Comparison of ENCODE assay signal across 8 mouse cellular contexts in the genomic region with DNA sequence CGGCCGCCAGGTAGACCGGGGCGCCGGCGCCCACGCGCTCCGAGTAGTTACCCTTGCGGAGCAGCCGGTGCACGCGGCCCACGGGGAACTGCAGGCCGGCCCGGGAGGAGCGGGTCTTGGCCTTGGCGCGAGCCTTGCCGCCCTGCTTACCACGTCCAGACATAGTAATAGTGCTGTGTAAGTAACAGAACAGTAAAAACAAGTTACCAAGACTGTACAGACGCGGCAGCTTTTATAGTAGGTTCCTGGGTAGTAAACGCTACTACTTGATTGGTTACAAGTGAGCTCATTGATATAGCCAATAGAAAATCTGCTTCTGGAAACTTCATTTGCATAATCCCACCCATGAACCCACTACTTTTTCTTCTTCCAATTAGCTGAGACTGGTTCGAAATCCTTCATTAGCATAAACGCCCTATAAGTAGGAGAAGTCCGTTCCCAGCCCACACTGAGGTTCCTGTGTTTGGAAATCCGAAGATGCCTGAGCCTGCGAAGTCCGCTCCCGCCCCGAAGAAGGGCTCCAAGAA. TPM values are rescaled to one million over a fixed set of nuclear protein-coding genes. Genes with fewer than 3 reads are reported as not detected.
DNase-seq lines count a peak whose midpoint lies in the region; ATAC-seq and TF ChIP-seq lines count a peak whose summit lies in the region.

A gene (minus strand): TSS at position 194 of the 527 bp plus-strand sequence.
A gene (plus strand): TSS at position 445 of the 527 bp plus-strand sequence.

- peak; percentile 97 for ATAC-seq in heart, embryonic 11.5 days (replicated peaks; ENCODE audit: insufficient number of reproducible peaks, low FRiP score, low TSS enrichment)
- ATAC-seq in kidney, embryonic 16.5 days (ENCODE audit: low FRiP score, low TSS enrichment) = peak; percentile 99

- H3K4me3 ChIP-seq in C2C12 (ENCODE audit: insufficient read depth, poor library complexity, severe bottlenecking) (peak within 1 kb of the TSS; percentile 21), myocyte (peak within 1 kb of the TSS; percentile 43)
- H3K4me3 ChIP-seq in erythroblast, embryonic 14.5 days (replicated peaks) = peak within 1 kb of the TSS; percentile 79
- H3K4me3 ChIP-seq in heart, embryonic 11.5 days (ENCODE audit: low read depth, low read length) = peak within 1 kb of the TSS; percentile 49
- H3K4me3 ChIP-seq in kidney, embryonic 16.5 days (ENCODE audit: low read length) = peak within 1 kb of the TSS; percentile 59
- peak within 1 kb of the TSS; percentile 89 for H3K4me3 ChIP-seq in liver, adult 2 months (ENCODE audit: insufficient read depth, low read depth, low read length)

- H3K79me2 ChIP-seq in C2C12 (ENCODE audit: control insufficient read depth, insufficient read depth) (peaks cover 6% of the 10 kb centered on the region), myocyte (ENCODE audit: control insufficient read depth, insufficient read depth) (peaks cover 23% of the 10 kb centered on the region)
- no peaks in the 10 kb centered on the region for H3K79me2 ChIP-seq in liver, adult 2 months (ENCODE audit: control insufficient read depth, insufficient read depth, low read length)

- DNase-seq in brain, adult 2 months (ENCODE audit: low read depth, low spot score) = peak; percentile 99
- peak; percentile 100 for DNase-seq in liver, adult 2 months (ENCODE audit: extremely low read depth, low read depth, low spot score)
- DNase-seq in splenic B cell, adult 2 months (ENCODE audit: low read depth, low spot score) = peak; percentile 98

- H3ac ChIP-seq in C2C12 (ENCODE audit: control insufficient read depth, insufficient read length, low read depth) (peak within 1 kb of the TSS; percentile 73), myocyte (ENCODE audit: control insufficient read depth, insufficient read length) (no peak within 1 kb of the TSS)

- peak within 1 kb of the TSS; percentile 70 for H3K4me2 ChIP-seq in heart, embryonic 11.5 days
- H3K4me2 ChIP-seq in kidney, embryonic 16.5 days (replicated peaks; ENCODE audit: low read depth, low read length) = peak within 1 kb of the TSS; percentile 79
- peak within 1 kb of the TSS; percentile 83 for H3K4me2 ChIP-seq in myocyte (ENCODE audit: low read depth)

- WGBS in heart, embryonic 11.5 days (ENCODE audit: insufficient replicate concordance) = under 1% methylated on average over 32 of the region's 32 CpGs
- WGBS in kidney, embryonic 16.5 days = under 1% methylated on average over 32 of the region's 32 CpGs
- WGBS in liver, adult 2 months = under 1% methylated on average over 31 of the region's 32 CpGs

- H3K27me3 ChIP-seq in C2C12 (ENCODE audit: control insufficient read depth, insufficient read depth, insufficient read length) = no peaks in the 10 kb centered on the region
- H3K27me3 ChIP-seq in erythroblast, embryonic 14.5 days (ENCODE audit: control insufficient read depth) = no peaks in the 10 kb centered on the region
- no peaks in the 10 kb centered on the region for H3K27me3 ChIP-seq in heart, embryonic 11.5 days (ENCODE audit: control insufficient read depth, insufficient read depth, low read length)
- H3K27me3 ChIP-seq in kidney, embryonic 16.5 days (ENCODE audit: insufficient read depth, low read length) = no peaks in the 10 kb centered on the region
- no peaks in the 10 kb centered on the region for H3K27me3 ChIP-seq in liver, adult 2 months (ENCODE audit: control insufficient read depth, insufficient read depth, low read length)
- no peaks in the 10 kb centered on the region for H3K27me3 ChIP-seq in myocyte (ENCODE audit: control insufficient read depth, insufficient read depth, insufficient read length)
- no peaks in the 10 kb centered on the region for H3K27me3 ChIP-seq in splenic B cell, adult 2 months (ENCODE audit: control insufficient read depth, insufficient read depth, low read length, poor library complexity, severe bottlenecking)

- H3K27ac ChIP-seq in heart, embryonic 11.5 days (ENCODE audit: low read depth, low read length) = peak within 1 kb of the TSS; percentile 97
- H3K27ac ChIP-seq in kidney, embryonic 16.5 days (ENCODE audit: low read length) = peak within 1 kb of the TSS; percentile 99
- H3K27ac ChIP-seq in liver, adult 2 months (replicated peaks; ENCODE audit: insufficient read depth, low read depth, low read length) = peak within 1 kb of the TSS; percentile 85

- peak within 1 kb of the TSS; percentile 76 for H3K9ac ChIP-seq in heart, embryonic 11.5 days (ENCODE audit: low read depth, low read length)
- H3K9ac ChIP-seq in kidney, embryonic 16.5 days (replicated peaks; ENCODE audit: low read length) = peak within 1 kb of the TSS; percentile 77
- H3K9ac ChIP-seq in liver, adult 2 months (ENCODE audit: low read depth, low read length) = peak within 1 kb of the TSS; percentile 87

- peaks cover 67% of the 10 kb centered on the region for H3K4me1 ChIP-seq in erythroblast, embryonic 14.5 days (ENCODE audit: control insufficient read depth)
- H3K4me1 ChIP-seq in heart, embryonic 11.5 days (ENCODE audit: control insufficient read depth, insufficient read depth, low read length) = 0 out of 2 replicates have a peak, but pooled peaks cover 8% of the 10 kb centered on the region
- peaks cover 23% of the 10 kb centered on the region for H3K4me1 ChIP-seq in kidney, embryonic 16.5 days (ENCODE audit: insufficient read depth, low read length)
- peaks cover 13% of the 10 kb centered on the region; the same call in 1 of the 2 replicates for H3K4me1 ChIP-seq in liver, adult 2 months (ENCODE audit: control insufficient read depth, insufficient read depth, low read length)

- H3K36me3 ChIP-seq in C2C12 (ENCODE audit: control insufficient read depth, insufficient read depth) (no peaks in the 10 kb centered on the region), myocyte (ENCODE audit: control insufficient read depth, insufficient read depth) (no peaks in the 10 kb centered on the region)
- H3K36me3 ChIP-seq in erythroblast, embryonic 14.5 days (ENCODE audit: control insufficient read depth) = peaks cover 7% of the 10 kb centered on the region
- H3K36me3 ChIP-seq in heart, embryonic 11.5 days (ENCODE audit: control insufficient read depth, insufficient read depth, low read length) = no peaks in the 10 kb centered on the region
- no peaks in the 10 kb centered on the region for H3K36me3 ChIP-seq in kidney, embryonic 16.5 days (ENCODE audit: insufficient read depth, low read length)
- no peaks in the 10 kb centered on the region for H3K36me3 ChIP-seq in liver, adult 2 months (ENCODE audit: control insufficient read depth, insufficient read depth, low read length)
- H3K36me3 ChIP-seq in splenic B cell, adult 2 months (ENCODE audit: control insufficient read depth, insufficient read depth, low read length, poor library complexity, severe bottlenecking) = no peaks in the 10 kb centered on the region

- TF ChIP-seq POLR2A in liver, adult 2 months (IDR thresholded peaks at IDR 0.05; ENCODE audit: extremely low read depth, insufficient read depth, low read length) = 0 out of 2 replicates have a peak, but pooled peaks have one; percentile 28
- TF ChIP-seq POLR2A in myocyte (IDR thresholded peaks at IDR 0.05; ENCODE audit: insufficient read length, low read depth) = peak; percentile 76

- H3K79me3 ChIP-seq in C2C12 (ENCODE audit: low read depth) = no peaks in the 10 kb centered on the region

- TF ChIP-seq CTCF in C2C12 (IDR thresholded peaks at IDR 0.05; ENCODE audit: control insufficient read depth, insufficient read depth, insufficient read length) = no peak
- TF ChIP-seq CTCF in liver, adult 2 months (IDR thresholded peaks at IDR 0.05; ENCODE audit: low read depth, low read length) = no peak

- H3K9me3 ChIP-seq in erythroblast, embryonic 14.5 days (ENCODE audit: control insufficient read depth, low read length) = no peaks in the 10 kb centered on the region
- H3K9me3 ChIP-seq in heart, embryonic 11.5 days (replicated peaks; ENCODE audit: control insufficient read depth, low read length) = no peaks in the 10 kb centered on the region
- no peaks in the 10 kb centered on the region for H3K9me3 ChIP-seq in kidney, embryonic 16.5 days (ENCODE audit: low read length)

TF ChIP-seq in C2C12, 6 proteins besides CTCF, POLR2A, EP300 and RAD21:
- no peak for TF ChIP-seq MAX (IDR thresholded peaks at IDR 0.05)
- no peak for TF ChIP-seq MYOD1 (IDR thresholded peaks at IDR 0.05; ENCODE audit: control insufficient read depth, insufficient read length, low read depth)
- no peak for TF ChIP-seq MYOG (IDR thresholded peaks at IDR 0.05; ENCODE audit: control insufficient read depth, extremely low read depth, insufficient read length)
- no peak for TF ChIP-seq FOSL1 (IDR thresholded peaks at IDR 0.05; ENCODE audit: insufficient read depth, low read length, poor library complexity, severe bottlenecking)
- TF ChIP-seq USF1 (IDR thresholded peaks at IDR 0.05; ENCODE audit: low read depth) = no peak
- TF ChIP-seq CEBPB (IDR thresholded peaks at IDR 0.05; ENCODE audit: low read depth) = no peak
TF ChIP-seq in C2C12: peak in this region for 0.

TF ChIP-seq in myocyte, 11 proteins besides CTCF, POLR2A, EP300 and RAD21 (continues in another document):
- TF ChIP-seq POLR2AphosphoS2 (IDR thresholded peaks at IDR 0.05; ENCODE audit: insufficient read length, low read depth) (peak; percentile 76), MAX (IDR thresholded peaks at IDR 0.05; ENCODE audit: low read depth) (no peak), TCF12 (IDR thresholded peaks at IDR 0.05; ENCODE audit: insufficient read depth, poor library complexity, severe bottlenecking) (no peak), E2F4 (IDR thresholded peaks at IDR 0.05; ENCODE audit: insufficient read depth) (no peak), REST (IDR thresholded peaks at IDR 0.05; ENCODE audit: insufficient read depth, insufficient read length) (no peak), TCF3 (IDR thresholded peaks at IDR 0.05; ENCODE audit: insufficient read length, low read depth) (no peak), MYOG (IDR thresholded peaks at IDR 0.05; ENCODE audit: control insufficient read depth in 1 of 3, insufficient read depth in 1 of 3, insufficient read length in 2 of 3, low read depth in 2 of 3) (no peak)

RNA-seq across cellular contexts. Expression of the first gene that starts in this region (rescaled TPM):
- polyA plus RNA-seq in C2C12 (2012; fragmentation: generic; extraction: Trizol) (0.54 TPM), myocyte (2012; fragmentation: generic; extraction: Trizol) (1.3 TPM)
- 1.1 and 2.1 TPM in 2 replicates for polyA plus RNA-seq in erythroblast, embryonic 14.5 days (2012)
- 0.52 and 0.62 TPM in 2 replicates for polyA plus RNA-seq in heart, embryonic 11.5 days (2014; fragmentation: Nextera tagmentation; extraction: Ambion mirVana)
- polyA plus RNA-seq in kidney, embryonic 16.5 days (2015; fragmentation: Nextera tagmentation; extraction: Ambion mirVana) = 1.3 and 1.6 TPM in 2 replicates
- total RNA-seq in liver, adult 2 months (2014; rRNA removed) = 4.9 and 6.2 TPM in 2 replicates
- 0.12 and 0.22 TPM in 2 replicates for polyA plus RNA-seq in liver, adult 2 months (2012; rRNA removed)

RNA-seq across cellular contexts. Expression of the second gene that starts in this region (rescaled TPM):
- 16.8 TPM for polyA plus RNA-seq in C2C12 (2012; fragmentation: generic; extraction: Trizol)
- 17.5 and 20.6 TPM in 2 replicates for polyA plus RNA-seq in erythroblast, embryonic 14.5 days (2012)
- 31.3 and 31.9 TPM in 2 replicates for polyA plus RNA-seq in heart, embryonic 11.5 days (2014; fragmentation: Nextera tagmentation; extraction: Ambion mirVana)
- polyA plus RNA-seq in kidney, embryonic 16.5 days (2015; fragmentation: Nextera tagmentation; extraction: Ambion mirVana) = 72.4 and 78.3 TPM in 2 replicates
- total RNA-seq in liver, adult 2 months (2014; rRNA removed) = 228 and 265 TPM in 2 replicates
- 312 and 443 TPM in 2 replicates for polyA plus RNA-seq in liver, adult 2 months (2012; rRNA removed)
- polyA plus RNA-seq in myocyte (2012; fragmentation: generic; extraction: Trizol) = 113 TPM

Comparison
In these comparisons a context has a peak if more than half of its experiments do, and no peak if none do; other contexts are left out.
1. Peak in every context shown above with its lines: DNase-seq, ATAC-seq, H3K4me3 ChIP-seq and H3K27ac ChIP-seq.
2. H3K4me3 ChIP-seq: peak in every context shown above with its lines; median percentile 89 in liver, adult 2 months; 79 in erythroblast, embryonic 14.5 days; 59 in kidney, embryonic 16.5 days; 49 in heart, embryonic 11.5 days; 43 in myocyte; 21 in C2C12.